ENCODE assay signal across 8 mouse cellular contexts in genomic region chr15:84260123-84260822, GRCm38 (mm10). TPM values are rescaled to one million over a fixed set of nuclear protein-coding genes. Genes with fewer than 3 reads are reported as not detected.
DNase-seq lines count a peak whose midpoint lies in the region; ATAC-seq and TF ChIP-seq lines count a peak whose summit lies in the region.

No protein-coding gene starts in this region.

- DNase-seq in R1 (ENCODE audit: low read depth, low spot score) = peak; percentile 88
- peak; percentile 75 for DNase-seq in cerebellum, adult 8-10 months
- DNase-seq in hindbrain, postnatal 0 days (ENCODE audit: low spot score) = peak; percentile 96
- peak; percentile 57 to 58 for DNase-seq in left cerebral cortex, adult 8-10 months (ENCODE audit: low spot score in 2 of 2)
- DNase-seq in mesoderm, embryonic 11.5 days (ENCODE audit: low read depth, low spot score) = peak; percentile 80
- peak; percentile 79 for DNase-seq in right cerebral cortex, postnatal 25 days
- peak; percentile 78 for DNase-seq in urinary bladder, postnatal 25 days (ENCODE audit: low spot score)

- no peaks in the 10 kb centered on the region for H3K9me3 ChIP-seq in hindbrain, postnatal 0 days (ENCODE audit: low read length)

- peak overlapping the region; percentile 33; the same call in 1 of the 2 replicates for H3K27ac ChIP-seq in hindbrain, postnatal 0 days

- H3K4me3 ChIP-seq in hindbrain, postnatal 0 days (ENCODE audit: low read length) = no peak overlapping the region

- no peak overlapping the region for H3K9ac ChIP-seq in hindbrain, postnatal 0 days (replicated peaks; ENCODE audit: low read length)

- ATAC-seq in frontal cortex, adult (ENCODE audit: low TSS enrichment) = peak; percentile 82
- peak; percentile 67 for ATAC-seq in hindbrain, postnatal 0 days

- H3K27me3 ChIP-seq in hindbrain, postnatal 0 days (ENCODE audit: insufficient read depth, low read length) = no peaks in the 10 kb centered on the region

- TF ChIP-seq CTCF in hindbrain, postnatal 0 days (IDR thresholded peaks at IDR 0.05; ENCODE audit: low read depth) = peak; percentile 94

- 17% methylated on average over 22 of the region's 22 CpGs for whole genome bisulfite sequencing in hindbrain, postnatal 0 days

- H3K4me1 ChIP-seq in hindbrain, postnatal 0 days (ENCODE audit: insufficient read depth, low read length) = peaks cover 11% of the 10 kb centered on the region

- no peaks in the 10 kb centered on the region for H3K36me3 ChIP-seq in hindbrain, postnatal 0 days (ENCODE audit: insufficient read depth, low read length)

- peak overlapping the region; percentile 11 for H3K4me2 ChIP-seq in hindbrain, postnatal 0 days (ENCODE audit: low read depth, low read length)

RNA-seq across cellular contexts. Expression of gene Parvb, which starts 28.4 kb away (rescaled TPM):
- total RNA-seq in hindbrain, postnatal 0 days (2014; rRNA removed) = 9.4 and 9.5 TPM in 2 replicates
- 4.3 and 6.2 TPM in 2 replicates for polyA plus RNA-seq in hindbrain, postnatal 0 days (2015; fragmentation: Nextera tagmentation; extraction: Ambion mirVana)
- 10 to 100 TPM; 15.8 to 20.0 (median 17.9) TPM for total RNA-seq in left cerebral cortex, adult 8-10 months (2022)
